Mouse (Mus musculus): ENCODE results near the gene Dram1. TPM values are rescaled to one million over a fixed set of nuclear protein-coding genes. Genes with fewer than 3 reads are reported as not detected.

Dram1 gene
- total and polyA plus RNA-seq, 3 experiments = 0.04 TPM; not detected in 2

GRCm38 (mm10) chr10:88420141-88420541 lies 41.3 kb upstream of the Dram1 start:
- H3K27ac ChIP-seq (ENCODE audit: insufficient read depth, low read depth) = peak overlapping the region; percentile 96
- in situ Hi-C loops (cut with MboI; ENCODE audit: low pct_ligation_motif_present, low pct_unique_long_range_greater_than_20kb, low sequenced_read_pairs) (loop anchor here (10.0 kb wide), 1 partner anchor 165 kb away; no protein-coding TSS in a partner anchor), dilution Hi-C loops (cut with MboI; ENCODE audit: extremely low pct_ligation_motif_present, extremely low pct_unique_long_range_greater_than_20kb, low sequenced_read_pairs) (no loop called here)
- H3K36me3 ChIP-seq (replicated peaks in 1 of 2; ENCODE audit: control insufficient read depth in 1 of 2, insufficient read depth in 1 of 2, low read length in 1 of 2) = peaks cover 24 to 52% of the 10 kb centered on the region in 2 experiments
- DNase-seq (ENCODE audit: extremely low read depth) = peak; percentile 57
- no peaks in the 10 kb centered on the region for H3K79me2 ChIP-seq (replicated peaks; ENCODE audit: control insufficient read depth, extremely low read depth, insufficient read depth, poor library complexity, severe bottlenecking)
- peaks cover 24 to 54% of the 10 kb centered on the region in 2 experiments; a peak in 3 of 4 replicates for H3K4me1 ChIP-seq (ENCODE audit: control insufficient read depth in 1 of 2, insufficient read depth in 2 of 2)
- H3K27me3 ChIP-seq (replicated peaks) = no peaks in the 10 kb centered on the region
- H3K4me3 ChIP-seq (replicated peaks in 1 of 3; ENCODE audit: low read depth in 2 of 3, low read length in 2 of 3, poor library complexity in 1 of 3) = peak overlapping the region in 2 of 3 experiments; percentile 22 to 37
- H3K9me3 ChIP-seq (replicated peaks; ENCODE audit: low read length) = no peaks in the 10 kb centered on the region
- H3K9ac ChIP-seq (ENCODE audit: insufficient read depth, low read depth) = peak overlapping the region; percentile 70
- peak overlapping the region; percentile 88 for H3K4me2 ChIP-seq (ENCODE audit: insufficient read depth, low read depth, poor library complexity, severe bottlenecking)
- TF ChIP-seq MAFK (IDR thresholded peaks at IDR 0.05; ENCODE audit: insufficient replicate concordance, low read length) (no peak), KAT2A (IDR thresholded peaks at IDR 0.05; ENCODE audit: insufficient replicate concordance, low read length) (no peak), CTCF (conservative IDR thresholded peaks at IDR 0.05 in 1 of 2, IDR thresholded peaks at IDR 0.05 in 1 of 2; ENCODE audit: low read depth in 2 of 2, low read length in 2 of 2) (no peak), CHD2 (IDR thresholded peaks at IDR 0.05; ENCODE audit: low read length) (0 out of 2 replicates have a peak, but pooled peaks have one; percentile 47), SIN3A (IDR thresholded peaks at IDR 0.05; ENCODE audit: low read length) (no peak), MAZ (IDR thresholded peaks at IDR 0.05; ENCODE audit: low read depth, low read length) (peak; percentile 36; the same call in 1 of the 2 replicates), POLR2A (IDR thresholded peaks at IDR 0.05; ENCODE audit: low read depth, low read length) (no peak), HCFC1 (IDR thresholded peaks at IDR 0.05; ENCODE audit: low read depth, low read length) (no peak), NELFE (IDR thresholded peaks at IDR 0.05; ENCODE audit: low read depth, low read length) (peak; percentile 50; the same call in 1 of the 2 replicates), TCF12 (IDR thresholded peaks at IDR 0.05; ENCODE audit: low read depth, low read length) (no peak), USF1 (IDR thresholded peaks at IDR 0.05; ENCODE audit: low read depth, low read length) (no peak), UBTF (IDR thresholded peaks at IDR 0.05; ENCODE audit: low read depth, low read length) (no peak), RCOR1 (conservative IDR thresholded peaks at IDR 0.05; ENCODE audit: low read depth, low read length) (peak; percentile 78; the same call in 1 of the 2 replicates), ETS1 (conservative IDR thresholded peaks at IDR 0.05; ENCODE audit: low read depth, low read length) (no peak), RAD21 (IDR thresholded peaks at IDR 0.05; ENCODE audit: low read depth, low read length) (no peak), ZKSCAN1 (IDR thresholded peaks at IDR 0.05; ENCODE audit: borderline replicate concordance, low read depth, low read length) (no peak), JUN (IDR thresholded peaks at IDR 0.05; ENCODE audit: insufficient read depth, low read depth, low read length) (no peak; the same call in 1 of the 2 replicates), BHLHE40 (IDR thresholded peaks at IDR 0.05; ENCODE audit: low read depth, low read length) (peak; percentile 46), ZMIZ1 (IDR thresholded peaks at IDR 0.05; ENCODE audit: low read depth, low read length) (0 out of 2 replicates have a peak, but pooled peaks have one; percentile 68), POLR2AphosphoS2 (IDR thresholded peaks at IDR 0.05; ENCODE audit: low read depth, low read length) (no peak), E2F4 (IDR thresholded peaks at IDR 0.05; ENCODE audit: insufficient replicate concordance, low read depth, low read length) (0 out of 2 replicates have a peak, but pooled peaks have one; percentile 20), GABPA (IDR thresholded peaks at IDR 0.05; ENCODE audit: insufficient replicate concordance, low read depth, low read length) (no peak), SMC3 (IDR thresholded peaks at IDR 0.05; ENCODE audit: low read depth, low read length) (no peak; the same call in 1 of the 2 replicates), IRF4 (IDR thresholded peaks at IDR 0.05; ENCODE audit: low read depth, low read length) (no peak), JUND (conservative IDR thresholded peaks at IDR 0.05; ENCODE audit: low read depth, low read length) (0 out of 2 replicates have a peak, but pooled peaks have one; percentile 8), NRF1 (IDR thresholded peaks at IDR 0.05; ENCODE audit: low read depth, low read length) (no peak), EP300 (IDR thresholded peaks at IDR 0.05; ENCODE audit: low read length) (peak; percentile 51), MAX (IDR thresholded peaks at IDR 0.05; ENCODE audit: low read length) (peak; percentile 11; the same call in 1 of the 2 replicates), MXI1 (IDR thresholded peaks at IDR 0.05; ENCODE audit: low read depth, low read length) (peak; percentile 76; the same call in 1 of the 2 replicates), USF2 (conservative IDR thresholded peaks at IDR 0.05; ENCODE audit: low read depth, low read length) (no peak), MEF2A (IDR thresholded peaks at IDR 0.05; ENCODE audit: borderline replicate concordance, low read depth, low read length) (no peak), CHD1 (IDR thresholded peaks at IDR 0.05; ENCODE audit: low read depth, low read length) (no peak), TBP (conservative IDR thresholded peaks at IDR 0.05; ENCODE audit: low read depth, low read length) (no peak), ZC3H11A (IDR thresholded peaks at IDR 0.05; ENCODE audit: low read depth, low read length) (no peak), ELF1 (IDR thresholded peaks at IDR 0.05; ENCODE audit: low read depth, low read length) (no peak), PAX5 (IDR thresholded peaks at IDR 0.05; ENCODE audit: low read length) (no peak), MYC (IDR thresholded peaks at IDR 0.05; ENCODE audit: low read depth, low read length) (no peak; the same call in 1 of the 2 replicates), ZNF384 (IDR thresholded peaks at IDR 0.05; ENCODE audit: low read depth, low read length) (no peak; the same call in none of the 2 replicates)

All from CH12.LX (cell line).